Comparison of ENCODE assay signal across 22 mouse cellular contexts in the genomic region with DNA sequence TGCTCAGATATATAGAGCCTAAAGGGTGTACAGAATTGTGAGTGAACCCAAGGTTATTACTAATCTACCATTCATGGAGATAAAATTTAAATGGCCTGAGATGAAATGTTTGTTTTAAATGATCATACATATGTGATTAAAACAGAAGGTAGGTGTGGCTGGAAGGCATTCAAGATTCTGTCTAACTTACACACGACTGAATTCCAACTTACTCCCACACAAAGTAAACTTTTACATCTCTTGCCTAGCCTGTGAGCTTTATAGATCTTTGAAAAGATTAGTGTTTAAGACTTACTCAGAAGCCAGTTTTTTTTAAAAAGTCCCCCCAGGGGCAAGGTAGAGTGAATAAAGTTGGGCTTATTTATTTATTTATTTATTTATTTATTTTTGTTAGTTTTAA. TPM values are rescaled to one million over a fixed set of nuclear protein-coding genes. Genes with fewer than 3 reads are reported as not detected.
DNase-seq lines count a peak whose midpoint lies in the region; ATAC-seq lines count a peak whose summit lies in the region.
"Had no signal": no experiment of that assay in that cellular context is flagged by ENCODE, and none has a peak within 500 bp of the region (broad histone marks: within the 10 kb centered on the region; RNA-seq: fewer than 3 reads in every experiment).

No protein-coding gene starts in this region.

- H3K9me3 ChIP-seq in heart, embryonic 14.5 days (ENCODE audit: control insufficient read depth, low read length): no peaks in the 10 kb centered on the region
- H3K9me3 ChIP-seq in limb, embryonic 13.5 days: no peaks in the 10 kb centered on the region
- H3K9me3 ChIP-seq in limb, embryonic 10.5 days (replicated peaks): no peaks in the 10 kb centered on the region
- H3K9me3 ChIP-seq: embryonic facial prominence, embryonic 12.5 days; limb, embryonic 12.5 days had no signal

- no peak for ATAC-seq in heart, embryonic 14.5 days (ENCODE audit: insufficient number of reproducible peaks, insufficient read depth, low FRiP score, low read depth)
- no peak for ATAC-seq in limb, embryonic 13.5 days (ENCODE audit: low FRiP score, low read depth)
- ATAC-seq in monocyte, adult 5-6 weeks (replicated peaks; ENCODE audit: insufficient number of reproducible peaks, low FRiP score, low TSS enrichment, poor library complexity, severe bottlenecking): no peak

- no peaks in the 10 kb centered on the region for H3K27me3 ChIP-seq in heart, embryonic 14.5 days (ENCODE audit: control insufficient read depth, insufficient read depth, low read length)
- H3K27me3 ChIP-seq in limb, embryonic 13.5 days: no peaks in the 10 kb centered on the region
- no peaks in the 10 kb centered on the region; the same call in 1 of the 2 replicates for H3K27me3 ChIP-seq in limb, embryonic 10.5 days (ENCODE audit: low read depth, poor library complexity, severe bottlenecking)
- H3K27me3 ChIP-seq: embryonic facial prominence, embryonic 12.5 days; limb, embryonic 12.5 days; Patski had no signal

- H3K4me2 ChIP-seq in heart, embryonic 14.5 days (ENCODE audit: low read length): peak overlapping the region; percentile 98
- peak overlapping the region; percentile 70 for H3K4me2 ChIP-seq in limb, embryonic 13.5 days (replicated peaks)

- intact Hi-C loops in heart, postnatal 25 days (cut with DNase I): no loop called here

- H3K27ac ChIP-seq in heart, embryonic 14.5 days (replicated peaks in 1 of 2; ENCODE audit: control insufficient read depth in 1 of 2, insufficient read depth in 1 of 2, low read depth in 2 of 2, low read length in 2 of 2): no peak overlapping the region
- no peak overlapping the region for H3K27ac ChIP-seq in limb, embryonic 13.5 days
- H3K27ac ChIP-seq in limb, embryonic 10.5 days: no peak overlapping the region
- H3K27ac ChIP-seq: limb, embryonic 12.5 days; liver, embryonic 14.5 days had no signal

- no peak for DNase-seq in heart, postnatal 25 days (ENCODE audit: low spot score)
- DNase-seq in limb, embryonic 10.5 days (ENCODE audit: low spot score): no peak
- peak; percentile 58 for DNase-seq in 3T3-L1 (ENCODE audit: low read depth, low spot score)
- peak; percentile 26 for DNase-seq in naive thymus-derived CD4-positive, alpha-beta T cell, adult 2 months (ENCODE audit: low read depth)
- DNase-seq: adrenal gland, postnatal 25 days; cerebellum, adult 18-20 months; gastrocnemius, postnatal 25 days; heart, postnatal 14 days; kidney, postnatal 25 days; layer of hippocampus, adult 9-11 months; thymus, postnatal 4 days had no signal

- H3K36me3 ChIP-seq in heart, embryonic 14.5 days (ENCODE audit: control insufficient read depth, insufficient read depth, low read length): no peaks in the 10 kb centered on the region
- no peaks in the 10 kb centered on the region for H3K36me3 ChIP-seq in limb, embryonic 13.5 days
- no peaks in the 10 kb centered on the region for H3K36me3 ChIP-seq in limb, embryonic 10.5 days
- H3K36me3 ChIP-seq: embryonic facial prominence, embryonic 12.5 days; limb, embryonic 12.5 days had no signal

- no peak overlapping the region for H3K4me3 ChIP-seq in heart, embryonic 14.5 days (ENCODE audit: control insufficient read depth in 1 of 2, insufficient read depth in 1 of 2, low read depth in 1 of 2, low read length in 2 of 2)
- no peak overlapping the region for H3K4me3 ChIP-seq in limb, embryonic 13.5 days
- no peak overlapping the region for H3K4me3 ChIP-seq in limb, embryonic 10.5 days

- WGBS in heart, embryonic 14.5 days: 38% methylated on average over 1 of the region's 1 CpGs
- WGBS in limb, embryonic 13.5 days: 43% methylated on average over 1 of the region's 1 CpGs
- 81% methylated on average over 1 of the region's 1 CpGs for WGBS in limb, embryonic 10.5 days

- H3K9ac ChIP-seq in heart, embryonic 14.5 days (ENCODE audit: low read length): no peak overlapping the region
- no peak overlapping the region for H3K9ac ChIP-seq in limb, embryonic 13.5 days

- peaks cover 0 to 4% of the 10 kb centered on the region in 2 experiments; a peak in 1 of 4 replicates for H3K4me1 ChIP-seq in heart, embryonic 14.5 days (ENCODE audit: control insufficient read depth in 2 of 2, insufficient read depth in 2 of 2, low read length in 2 of 2)
- H3K4me1 ChIP-seq in limb, embryonic 13.5 days: 0 out of 2 replicates have a peak, but pooled peaks cover 4% of the 10 kb centered on the region
- peaks cover 12% of the 10 kb centered on the region; the same call in 1 of the 2 replicates for H3K4me1 ChIP-seq in limb, embryonic 10.5 days
- H3K4me1 ChIP-seq: embryonic facial prominence, embryonic 12.5 days; limb, embryonic 12.5 days had no signal

RNA-seq across cellular contexts. Expression of a gene that starts 42.3 kb away (rescaled TPM):
- 41.6 and 44.0 TPM in 2 replicates for polyA plus RNA-seq in heart, embryonic 14.5 days (2014; fragmentation: Nextera tagmentation; extraction: Ambion mirVana)
- total RNA-seq in heart, postnatal 25 days (2021): 10 to 100 TPM; 20.3 to 21.1 TPM
- polyA plus RNA-seq in limb, embryonic 13.5 days (2015; fragmentation: Nextera tagmentation; extraction: Ambion mirVana): 69.3 and 71.8 TPM in 2 replicates
- polyA plus RNA-seq in limb, embryonic 10.5 days (2016; fragmentation: Nextera tagmentation; extraction: Ambion mirVana): 43.0 and 49.6 TPM in 2 replicates
- total RNA-seq in monocyte, adult 5-6 weeks (2017): 9.7 to 15.5 TPM (median 11.2 TPM) in 3 replicates

RNA-seq across cellular contexts. Expression of a gene that starts 46.7 kb away (rescaled TPM):
- polyA plus RNA-seq in heart, embryonic 14.5 days (2014; fragmentation: Nextera tagmentation; extraction: Ambion mirVana): 30.9 and 33.0 TPM in 2 replicates
- total RNA-seq in heart, postnatal 25 days (2021): 10 to 100 TPM in 1 of 2 experiments, 1 to 10 TPM in 1; 9.5 to 10.1 TPM
- 38.3 and 38.8 TPM in 2 replicates for polyA plus RNA-seq in limb, embryonic 13.5 days (2015; fragmentation: Nextera tagmentation; extraction: Ambion mirVana)
- polyA plus RNA-seq in limb, embryonic 10.5 days (2016; fragmentation: Nextera tagmentation; extraction: Ambion mirVana): 32.5 and 36.0 TPM in 2 replicates
- 9.3 to 26.2 TPM (median 25.2 TPM) in 3 replicates for total RNA-seq in monocyte, adult 5-6 weeks (2017)

RNA-seq across cellular contexts. Expression of a gene that starts 57.6 kb away (rescaled TPM):
- polyA plus RNA-seq in heart, embryonic 14.5 days (2014; fragmentation: Nextera tagmentation; extraction: Ambion mirVana): 0.14 TPM in 1 of 2 replicates, not detected in the other
- total RNA-seq in heart, postnatal 25 days (2021): not detected
- polyA plus RNA-seq in limb, embryonic 13.5 days (2015; fragmentation: Nextera tagmentation; extraction: Ambion mirVana): 0.11 and 0.19 TPM in 2 replicates
- polyA plus RNA-seq in limb, embryonic 10.5 days (2016; fragmentation: Nextera tagmentation; extraction: Ambion mirVana): 0.08 and 0.13 TPM in 2 replicates
- not detected in 3 replicates for total RNA-seq in monocyte, adult 5-6 weeks (2017)
- total RNA-seq: adrenal gland, postnatal 25 days; common myeloid progenitor, adult 5-6 weeks; gastrocnemius, postnatal 25 days had no signal
- polyA plus RNA-seq: intestine, embryonic 14.5 days; liver, embryonic 14.5 days; spleen, adult 2 months; testis, adult 2 months had no signal

Comparison
In these comparisons a context has a peak if more than half of its experiments do, and no peak if none do; other contexts are left out.
1. DNase-seq: peak in 3T3-L1 (single experiment) and naive thymus-derived CD4-positive, alpha-beta T cell, adult 2 months (single experiment); none in heart, postnatal 25 days (single experiment) and limb, embryonic 10.5 days (single experiment).